Mouse (Mus musculus) midbrain, embryonic 11.5 days (tissue): ENCODE data around the gene Tbxas1. TPM values are rescaled to one million over a fixed set of nuclear protein-coding genes. Genes with fewer than 3 reads are reported as not detected.
A peak's percentile ranks its signal among the peaks of the same experiment; 100 is the strongest.

Source experiments
- ATAC-seq: fragments of 200-750 bp; cut with Nextera tagmentation; 2 replicates; pipeline ENCODE4 v1.8.0; 2017; ENCODE audit warnings: moderate TSS enrichment, moderate library complexity; ENCODE audit not compliant: low FRiP score
- DNase-seq: peaks from one replicate; pipeline ENCODE4 v3.0.0; 2015; ENCODE audit warnings: low spot score; ENCODE audit errors: missing footprints
- H3K27ac ChIP-seq: fragments of 300-500 bp; sonication (generic); 2 replicates; pipeline ENCODE4 v1.5.1; 2014; ENCODE audit warnings: low read depth, low read length
- H3K27me3 ChIP-seq: fragments of 300-500 bp; sonication (generic); 2 replicates; pipeline ENCODE4 v1.6.1; 2014; ENCODE audit warnings: mild to moderate bottlenecking, low read length, moderate library complexity, mixed read lengths; ENCODE audit not compliant: control insufficient read depth, insufficient read depth
- H3K36me3 ChIP-seq: fragments of 300-500 bp; sonication (generic); 2 replicates; pipeline ENCODE4 v1.6.1; 2014; ENCODE audit warnings: mild to moderate bottlenecking, low read length, moderate library complexity, mixed read lengths; ENCODE audit not compliant: control insufficient read depth, insufficient read depth
- H3K4me1 ChIP-seq: fragments of 300-500 bp; sonication (generic); 2 replicates; pipeline ENCODE4 v1.6.1; 2014; ENCODE audit warnings: low read length; ENCODE audit not compliant: control insufficient read depth, insufficient read depth
- H3K4me2 ChIP-seq: fragments of 300-500 bp; sonication (generic); 2 replicates; pipeline ENCODE4 v1.6.1; 2014; ENCODE audit warnings: mild to moderate bottlenecking, moderate library complexity
- H3K4me3 ChIP-seq: fragments of 300-500 bp; sonication (generic); 2 replicates; pipeline ENCODE4 v1.5.1; 2014; ENCODE audit warnings: low read depth, low read length
- H3K9ac ChIP-seq: fragments of 300-500 bp; sonication (generic); 2 replicates; pipeline ENCODE4 v1.6.1; 2014; ENCODE audit warnings: low read length
- H3K9me3 ChIP-seq: fragments of 300-500 bp; sonication (generic); 2 replicates; pipeline ENCODE4 v1.6.1; 2016; ENCODE audit warnings: low read length; ENCODE audit not compliant: control insufficient read depth
- WGBS: fragments of 180-500 bp; shearing (Covaris S2); extraction: QIAGEN DNeasy Blood & Tissue Kit; methylation state at CpG from one replicate; pipeline ENCODE4 v1.1.7; 2014; 5-methylcytosine and 5-hydroxymethylcytosine counted together
- polyA plus RNA-seq: library from polyadenylated mRNA; unstranded; fragments of >200 nt; fragmentation: Nextera tagmentation; extraction: Ambion mirVana; gene quantifications from 2 replicates; pipeline ENCODE4 v1.2.1, GENCODE M21; 2014

The Tbxas1 gene
- polyA plus RNA-seq, 1 experiment from 2014 or later, result 1.5 TPM

- Histone ChIP-seq H3K4me3 (no peak overlapping the region), H3K4me2 (no peak overlapping the region), H3K9ac (no peak overlapping the region), H3K9me3 (no peaks in the 10 kb centered on the region), H3K36me3 (no peaks in the 10 kb centered on the region), H3K27ac (no peak overlapping the region), H3K27me3 (no peaks in the 10 kb centered on the region), H3K4me1 (no peaks in the 10 kb centered on the region)
- peak; percentile 82 for ATAC-seq
- 50% methylated on average over 12 of the region's 12 CpGs for WGBS
- DNase-seq, result peak; percentile 98
Measured at GRCm38 (mm10) chr6:39066935-39067578, 191.9 kb downstream of the Tbxas1 start.

- no peaks in the 10 kb centered on the region for H3K9me3 ChIP-seq
- no peaks in the 10 kb centered on the region for H3K27me3 ChIP-seq
- no peak overlapping the region for H3K4me2 ChIP-seq
- H3K4me3 ChIP-seq, result no peak overlapping the region
- no peak overlapping the region for H3K9ac ChIP-seq
- peaks cover 2% of the 10 kb centered on the region; the same call in 1 of the 2 replicates for H3K4me1 ChIP-seq
- no peak overlapping the region for H3K27ac ChIP-seq
- WGBS, result 83% methylated on average over 5 of the region's 5 CpGs
- DNase-seq, result no peak
- no peak for ATAC-seq
- no peaks in the 10 kb centered on the region for H3K36me3 ChIP-seq
Measured at GRCm38 (mm10) chr6:39072664-39073063, 197.5 kb downstream of the Tbxas1 start.

GRCm38 (mm10) chr6:39074186-39074585 lies 199.0 kb downstream of the Tbxas1 start:
- Histone ChIP-seq H3K36me3 (no peaks in the 10 kb centered on the region), H3K4me2 (no peak overlapping the region), H3K4me1 (peaks cover 2% of the 10 kb centered on the region; the same call in 1 of the 2 replicates), H3K4me3 (no peak overlapping the region), H3K9ac (no peak overlapping the region), H3K27ac (no peak overlapping the region), H3K9me3 (no peaks in the 10 kb centered on the region), H3K27me3 (no peaks in the 10 kb centered on the region)
- ATAC-seq, result no peak
- no peak for DNase-seq

GRCm38 (mm10) chr6:39076498-39076897 lies 201.3 kb downstream of the Tbxas1 start:
- DNase-seq (no peak), ATAC-seq (no peak)
- no peak overlapping the region for H3K4me2 ChIP-seq
- H3K4me1 ChIP-seq, result peaks cover 2% of the 10 kb centered on the region; the same call in 1 of the 2 replicates
- no peaks in the 10 kb centered on the region for H3K27me3 ChIP-seq
- H3K4me3 ChIP-seq, result no peak overlapping the region
- no peaks in the 10 kb centered on the region for H3K9me3 ChIP-seq
- H3K36me3 ChIP-seq, result no peaks in the 10 kb centered on the region
- H3K27ac ChIP-seq, result no peak overlapping the region
- H3K9ac ChIP-seq, result no peak overlapping the region

- Histone ChIP-seq H3K9me3 (no peaks in the 10 kb centered on the region), H3K4me1 (no peaks in the 10 kb centered on the region), H3K4me2 (no peak overlapping the region), H3K27ac (no peak overlapping the region), H3K4me3 (no peak overlapping the region), H3K9ac (no peak overlapping the region), H3K36me3 (no peaks in the 10 kb centered on the region), H3K27me3 (no peaks in the 10 kb centered on the region)
- 92% methylated on average over 4 of the region's 4 CpGs for WGBS
- DNase-seq (no peak), ATAC-seq (no peak)
Measured at GRCm38 (mm10) chr6:39104631-39105030, 229.4 kb downstream of the Tbxas1 start.

- H3K9me3 ChIP-seq, result no peaks in the 10 kb centered on the region
- H3K4me2 ChIP-seq, result no peak overlapping the region
- no peak for ATAC-seq
- H3K36me3 ChIP-seq, result no peaks in the 10 kb centered on the region
- no peak for DNase-seq
- H3K27ac ChIP-seq, result no peak overlapping the region
- H3K4me3 ChIP-seq, result no peak overlapping the region
- no peaks in the 10 kb centered on the region for H3K27me3 ChIP-seq
- 57% methylated on average over 2 of the region's 2 CpGs for WGBS
- H3K4me1 ChIP-seq, result no peaks in the 10 kb centered on the region
- no peak overlapping the region for H3K9ac ChIP-seq
Measured at GRCm38 (mm10) chr6:39106812-39107211, 231.6 kb downstream of the Tbxas1 start.

- Histone ChIP-seq H3K4me2 (no peak overlapping the region), H3K9ac (no peak overlapping the region), H3K9me3 (no peaks in the 10 kb centered on the region), H3K27me3 (peaks cover 15% of the 10 kb centered on the region), H3K27ac (no peak overlapping the region), H3K4me1 (no peaks in the 10 kb centered on the region), H3K4me3 (no peak overlapping the region), H3K36me3 (no peaks in the 10 kb centered on the region)
- DNase-seq (no peak), ATAC-seq (no peak)
- 93% methylated on average over 3 of the region's 3 CpGs for WGBS
Measured at GRCm38 (mm10) chr6:39112701-39113100, 237.5 kb downstream of the Tbxas1 start.

GRCm38 (mm10) chr6:39113141-39113540 lies 237.9 kb downstream of the Tbxas1 start:
- peaks cover 19% of the 10 kb centered on the region for H3K27me3 ChIP-seq
- H3K9me3 ChIP-seq, result no peaks in the 10 kb centered on the region
- no peak overlapping the region for H3K4me3 ChIP-seq
- H3K4me2 ChIP-seq, result no peak overlapping the region
- ATAC-seq (no peak), DNase-seq (no peak)
- H3K27ac ChIP-seq, result no peak overlapping the region
- no peaks in the 10 kb centered on the region for H3K36me3 ChIP-seq
- H3K4me1 ChIP-seq, result no peaks in the 10 kb centered on the region
- H3K9ac ChIP-seq, result no peak overlapping the region
- WGBS, result 92% methylated on average over 3 of the region's 3 CpGs

- H3K36me3 ChIP-seq, result no peaks in the 10 kb centered on the region
- no peak for DNase-seq
- H3K27ac ChIP-seq, result no peak overlapping the region
- WGBS, result 93% methylated on average over 1 of the region's 1 CpGs
- no peak overlapping the region for H3K4me2 ChIP-seq
- H3K4me3 ChIP-seq, result no peak overlapping the region
- ATAC-seq, result no peak
- peaks cover 30% of the 10 kb centered on the region for H3K27me3 ChIP-seq
- no peak overlapping the region for H3K9ac ChIP-seq
- H3K4me1 ChIP-seq, result no peaks in the 10 kb centered on the region
- 0 out of 2 replicates have a peak, but pooled peaks cover 3% of the 10 kb centered on the region for H3K9me3 ChIP-seq
Measured at GRCm38 (mm10) chr6:39115438-39115837, 240.2 kb downstream of the Tbxas1 start.
